Mouse (Mus musculus) neural tube, embryonic 15.5 days (tissue): ENCODE data around the gene 6820408C15Rik. TPM values are rescaled to one million over a fixed set of nuclear protein-coding genes. Genes with fewer than 3 reads are reported as not detected.
"Not testable (repeated sequence)": the region's sequence is repeated elsewhere in the genome, so short reads cannot be mapped to it uniquely, and the experiment has no call there.

Experiments
- ATAC-seq: fragments of 200-750 bp; cut with Nextera tagmentation; 2 replicates; pipeline ENCODE4 v1.8.0; 2017; ENCODE audit warnings: mild to moderate bottlenecking, moderate TSS enrichment, moderate library complexity; ENCODE audit not compliant: low FRiP score
- H3K27ac ChIP-seq: fragments of 300-500 bp; sonication (generic); replicated peaks from 2 replicates; pipeline ENCODE4 v1.5.1; 2015; ENCODE audit warnings: mild to moderate bottlenecking, inconsistent platforms
- H3K27me3 ChIP-seq: fragments of 300-500 bp; sonication (generic); replicated peaks from 2 replicates; pipeline ENCODE4 v1.6.1; 2015; ENCODE audit warnings: inconsistent platforms
- H3K36me3 ChIP-seq: fragments of 300-500 bp; sonication (generic); 2 replicates; pipeline ENCODE4 v1.6.1; 2015; ENCODE audit warnings: inconsistent platforms
- H3K4me1 ChIP-seq: fragments of 300-500 bp; sonication (generic); 2 replicates; pipeline ENCODE4 v1.6.1; 2015; ENCODE audit warnings: inconsistent platforms
- H3K4me2 ChIP-seq: fragments of 300-500 bp; sonication (generic); 2 replicates; pipeline ENCODE4 v1.6.1; 2015; ENCODE audit warnings: inconsistent platforms, mild to moderate bottlenecking, moderate library complexity
- H3K4me3 ChIP-seq: fragments of 300-500 bp; sonication (generic); replicated peaks from 2 replicates; pipeline ENCODE4 v1.5.1; 2015; ENCODE audit warnings: mild to moderate bottlenecking, inconsistent platforms
- H3K9ac ChIP-seq: fragments of 300-500 bp; sonication (generic); replicated peaks from 2 replicates; pipeline ENCODE4 v1.6.1; 2015; ENCODE audit warnings: mild to moderate bottlenecking, inconsistent platforms
- H3K9me3 ChIP-seq: fragments of 300-500 bp; sonication (generic); replicated peaks from 2 replicates; pipeline ENCODE4 v1.6.1; 2016; ENCODE audit warnings: inconsistent platforms
- WGBS: fragments of 180-500 bp; shearing (Covaris S2); methylation state at CpG from one replicate; pipeline ENCODE4 v1.1.7; 2015; ENCODE audit warnings: mixed read lengths; 5-methylcytosine and 5-hydroxymethylcytosine counted together
- polyA plus RNA-seq: library from polyadenylated mRNA; unstranded; fragments of >200 nt; fragmentation: Nextera tagmentation; extraction: Ambion mirVana; gene quantifications from 2 replicates; pipeline ENCODE4 v1.2.1, GENCODE M21; 2015

Gene 6820408C15Rik
- polyA plus RNA-seq, 1 experiment from 2014 or later, result 1.2 TPM

- H3K9me3 ChIP-seq, result no peaks in the 10 kb centered on the region
- no peak for ATAC-seq
- peak overlapping the region; percentile 98 for H3K27ac ChIP-seq
- peak overlapping the region; percentile 86 for H3K9ac ChIP-seq
- H3K4me3 ChIP-seq, result peak overlapping the region; percentile 86
- peaks cover 51% of the 10 kb centered on the region for H3K4me1 ChIP-seq
- WGBS, result 5% methylated on average over 15 of the region's 15 CpGs
- H3K36me3 ChIP-seq, result no peaks in the 10 kb centered on the region; the same call in 1 of the 2 replicates
- H3K27me3 ChIP-seq, result no peaks in the 10 kb centered on the region
- peak overlapping the region; percentile 91 for H3K4me2 ChIP-seq
Observed at GRCm38 (mm10) chr2:152412526-152413157, 2.7 kb upstream of the 6820408C15Rik start.

- ATAC-seq, result no peak
- no peaks in the 10 kb centered on the region for H3K27me3 ChIP-seq
- peaks cover 51% of the 10 kb centered on the region for H3K4me1 ChIP-seq
- WGBS, result 2% methylated on average over 21 of the region's 21 CpGs
- peak overlapping the region; percentile 98 for H3K27ac ChIP-seq
- H3K36me3 ChIP-seq, result no peaks in the 10 kb centered on the region; the same call in 1 of the 2 replicates
- H3K9ac ChIP-seq, result peak overlapping the region; percentile 86
- no peaks in the 10 kb centered on the region for H3K9me3 ChIP-seq
- H3K4me2 ChIP-seq, result peak overlapping the region; percentile 91
- H3K4me3 ChIP-seq, result peak overlapping the region; percentile 86
Observed at GRCm38 (mm10) chr2:152413158-152413764, 2.1 kb upstream of the 6820408C15Rik start.

GRCm38 (mm10) chr2:152413765-152414584, 1.4 kb upstream of the 6820408C15Rik start:
- H3K4me1 ChIP-seq, result peaks cover 51% of the 10 kb centered on the region

GRCm38 (mm10) chr2:152414591-152415165, 709 bp upstream of the 6820408C15Rik start, which contains the start of gene Zcchc3:
Zcchc3 (minus strand) TSS chr2:152415027.
- peak within 1 kb of the TSS; percentile 86 for H3K4me3 ChIP-seq
- peak within 1 kb of the TSS; percentile 91 for H3K4me2 ChIP-seq
- H3K27me3 ChIP-seq, result no peaks in the 10 kb centered on the region
- ATAC-seq, result peak; percentile 87
- peaks cover 50% of the 10 kb centered on the region for H3K4me1 ChIP-seq
- WGBS, result under 1% methylated on average over 58 of the region's 65 CpGs
- H3K27ac ChIP-seq, result peak within 1 kb of the TSS; percentile 98
- H3K36me3 ChIP-seq, result no peaks in the 10 kb centered on the region; the same call in 1 of the 2 replicates
- no peaks in the 10 kb centered on the region for H3K9me3 ChIP-seq
- H3K9ac ChIP-seq, result peak within 1 kb of the TSS; percentile 86

More at GRCm38 (mm10) chr2:152413765-152414584, 1.4 kb upstream of the 6820408C15Rik start:
- peak overlapping the region; percentile 91 for H3K4me2 ChIP-seq
- no peaks in the 10 kb centered on the region for H3K9me3 ChIP-seq
- peak overlapping the region; percentile 86 for H3K9ac ChIP-seq
- H3K27me3 ChIP-seq, result no peaks in the 10 kb centered on the region
- H3K4me3 ChIP-seq, result peak overlapping the region; percentile 86
- under 1% methylated on average over 85 of the region's 86 CpGs for WGBS
- no peaks in the 10 kb centered on the region; the same call in 1 of the 2 replicates for H3K36me3 ChIP-seq
- ATAC-seq, result peak; percentile 43; the same call in 1 of the 2 replicates
- peak overlapping the region; percentile 98 for H3K27ac ChIP-seq

GRCm38 (mm10) chr2:152415786-152416185, 399 bp downstream of the 6820408C15Rik start:
- H3K27ac ChIP-seq, result peak overlapping the region; percentile 98
- no peak for ATAC-seq
- H3K4me2 ChIP-seq, result peak overlapping the region; percentile 91
- no peaks in the 10 kb centered on the region for H3K9me3 ChIP-seq
- 0 out of 2 replicates have a peak overlapping the region, but pooled peaks have one; percentile 86 for H3K9ac ChIP-seq
- H3K36me3 ChIP-seq, result no peaks in the 10 kb centered on the region; the same call in 1 of the 2 replicates
- peak overlapping the region; percentile 86 for H3K4me3 ChIP-seq
- peaks cover 39% of the 10 kb centered on the region for H3K4me1 ChIP-seq
- H3K27me3 ChIP-seq, result no peaks in the 10 kb centered on the region
- 96% methylated on average over 3 of the region's 3 CpGs for WGBS

- H3K27me3 ChIP-seq, result no peaks in the 10 kb centered on the region
- H3K4me1 ChIP-seq, result peaks cover 8% of the 10 kb centered on the region
- H3K27ac ChIP-seq, result no peak overlapping the region
- H3K4me3 ChIP-seq, result no peak overlapping the region
- H3K9me3 ChIP-seq, result no peaks in the 10 kb centered on the region
- WGBS, result 9% methylated on average over 12 of the region's 12 CpGs
- H3K9ac ChIP-seq, result no peak overlapping the region
- ATAC-seq, result no peak
- no peaks in the 10 kb centered on the region for H3K36me3 ChIP-seq
- H3K4me2 ChIP-seq, result peak overlapping the region; percentile 38
Observed at GRCm38 (mm10) chr2:152427493-152427892, 12.1 kb downstream of the 6820408C15Rik start.

GRCm38 (mm10) chr2:152428481-152428880, 13.1 kb downstream of the 6820408C15Rik start:
- not testable (repeated sequence) for ATAC-seq, H3K4me3 ChIP-seq, H3K27me3 ChIP-seq, H3K27ac ChIP-seq, H3K9ac ChIP-seq, H3K9me3 ChIP-seq, H3K4me2 ChIP-seq, H3K4me1 ChIP-seq, H3K36me3 ChIP-seq
- WGBS, result 87% methylated on average over 2 of the region's 2 CpGs

- no peak overlapping the region for H3K4me3 ChIP-seq
- H3K9me3 ChIP-seq, result no peaks in the 10 kb centered on the region
- H3K9ac ChIP-seq, result no peak overlapping the region
- 0 out of 2 replicates have a peak overlapping the region, but pooled peaks have one; percentile 3 for H3K27ac ChIP-seq
- H3K27me3 ChIP-seq, result no peaks in the 10 kb centered on the region; the same call in 1 of the 2 replicates
- H3K4me2 ChIP-seq, result no peak overlapping the region
- H3K36me3 ChIP-seq, result no peaks in the 10 kb centered on the region
- WGBS, result 59% methylated on average over 7 of the region's 7 CpGs
- ATAC-seq, result 0 out of 2 replicates have a peak, but pooled peaks have one; percentile 13
- H3K4me1 ChIP-seq, result peaks cover 5% of the 10 kb centered on the region; the same call in 1 of the 2 replicates
Observed at GRCm38 (mm10) chr2:152436405-152436901, 21.1 kb downstream of the 6820408C15Rik start.

- Histone ChIP-seq H3K4me2 (peak overlapping the region; percentile 61), H3K27ac (0 out of 2 replicates have a peak overlapping the region, but pooled peaks have one; percentile 20), H3K4me1 (peaks cover 5% of the 10 kb centered on the region; the same call in 1 of the 2 replicates), H3K4me3 (peak overlapping the region; percentile 27), H3K9me3 (no peaks in the 10 kb centered on the region), H3K27me3 (no peaks in the 10 kb centered on the region; the same call in 1 of the 2 replicates), H3K9ac (peak overlapping the region; percentile 47), H3K36me3 (no peaks in the 10 kb centered on the region)
- peak; percentile 93 for ATAC-seq
- WGBS, result 3% methylated on average over 22 of the region's 23 CpGs
Observed at GRCm38 (mm10) chr2:152436983-152437860, 21.8 kb downstream of the 6820408C15Rik start.

GRCm38 (mm10) chr2:152438963-152439362, 23.6 kb downstream of the 6820408C15Rik start:
- H3K4me3 ChIP-seq, result no peak overlapping the region
- 70% methylated on average over 1 of the region's 1 CpGs for WGBS
- no peaks in the 10 kb centered on the region for H3K9me3 ChIP-seq
- no peaks in the 10 kb centered on the region; the same call in 1 of the 2 replicates for H3K27me3 ChIP-seq
- H3K4me2 ChIP-seq, result no peak overlapping the region
- H3K27ac ChIP-seq, result no peak overlapping the region
- no peaks in the 10 kb centered on the region for H3K36me3 ChIP-seq
- no peak for ATAC-seq
- no peak overlapping the region for H3K9ac ChIP-seq
- H3K4me1 ChIP-seq, result peaks cover 5% of the 10 kb centered on the region; the same call in 1 of the 2 replicates
